Mouse (Mus musculus) left cerebral cortex, adult 9 months (tissue): ENCODE data around the gene Rbbp7.

ENCODE experiments used
- DNase-seq, 2 experiments: peaks; one replicate each; pipeline ENCODE4 v3.0.0; 2022; ENCODE audit warnings: low spot score in 2 of 2

The Rbbp7 gene

GRCm38 (mm10) chrX:162800371-162800770 lies 40.2 kb downstream of the Rbbp7 start:
- peak in 1 of 2 experiments; percentile 34 for DNase-seq

- no peak for DNase-seq
These were observed 67.8 kb downstream of the Rbbp7 start for GRCm38 (mm10) chrX:162828016-162828415.
